Mouse (Mus musculus) lung, embryonic 14.5 days (tissue): ENCODE data around the gene Traf3ip2. TPM values are rescaled to one million over a fixed set of nuclear protein-coding genes. Genes with fewer than 3 reads are reported as not detected.

ENCODE experiments used
- ATAC-seq: fragments of 200-750 bp; cut with Nextera tagmentation; 2 replicates; pipeline ENCODE4 v1.8.0; 2017; ENCODE audit warnings: mild to moderate bottlenecking, moderate TSS enrichment, moderate library complexity; ENCODE audit not compliant: insufficient read depth
- DNase-seq: peaks from one replicate; pipeline ENCODE4 v3.0.0-alpha.2; 2015
- H3K27ac ChIP-seq: fragments of 300-500 bp; sonication (generic); 2 replicates; pipeline ENCODE4 v1.5.1; 2014; ENCODE audit warnings: low read depth, mild to moderate bottlenecking, moderate library complexity
- H3K27me3 ChIP-seq: fragments of 300-500 bp; sonication (generic); 2 replicates; pipeline ENCODE4 v1.6.1; 2014; ENCODE audit warnings: low read length, control low read depth; ENCODE audit not compliant: insufficient read depth
- H3K36me3 ChIP-seq: fragments of 300-500 bp; sonication (generic); 2 replicates; pipeline ENCODE4 v1.6.1; 2014; ENCODE audit warnings: control low read depth; ENCODE audit not compliant: insufficient read depth
- H3K4me1 ChIP-seq: fragments of 300-500 bp; sonication (generic); 2 replicates; pipeline ENCODE4 v1.6.1; 2014; ENCODE audit warnings: antibody characterized with exemption, control low read depth; ENCODE audit not compliant: insufficient read depth
- H3K4me2 ChIP-seq: fragments of 300-500 bp; sonication (generic); 2 replicates; pipeline ENCODE4 v1.6.1; 2014; ENCODE audit warnings: mild to moderate bottlenecking
- H3K4me3 ChIP-seq: fragments of 300-500 bp; sonication (generic); 2 replicates; pipeline ENCODE4 v1.5.1; 2014; ENCODE audit warnings: low read depth, low read length
- H3K9ac ChIP-seq: fragments of 300-500 bp; sonication (generic); 2 replicates; pipeline ENCODE4 v1.6.1; 2014
- H3K9me3 ChIP-seq: fragments of 300-500 bp; sonication (generic); 2 replicates; pipeline ENCODE4 v1.6.1; 2016; ENCODE audit warnings: low read depth, low read length, control low read depth
- CTCF ChIP-seq: IDR thresholded peaks from 2 replicates; pipeline ENCODE4 v1.5.1; 2016; ENCODE audit warnings: antibody characterized with exemption, low read depth
- WGBS: fragments of 180-500 bp; shearing (Covaris S2); extraction: QIAGEN DNeasy Blood & Tissue Kit; methylation state at CpG from one replicate; pipeline ENCODE4 v1.1.7; 2014; 5-methylcytosine and 5-hydroxymethylcytosine counted together
- polyA plus RNA-seq: library from polyadenylated mRNA; unstranded; fragments of >200 nt; fragmentation: Nextera tagmentation; extraction: Ambion mirVana; gene quantifications from 2 replicates; pipeline ENCODE4 v1.2.1, GENCODE M21; 2014

The Traf3ip2 gene
- polyA plus RNA-seq, 1 experiment from 2014 or later: 27.9 TPM

DNA sequence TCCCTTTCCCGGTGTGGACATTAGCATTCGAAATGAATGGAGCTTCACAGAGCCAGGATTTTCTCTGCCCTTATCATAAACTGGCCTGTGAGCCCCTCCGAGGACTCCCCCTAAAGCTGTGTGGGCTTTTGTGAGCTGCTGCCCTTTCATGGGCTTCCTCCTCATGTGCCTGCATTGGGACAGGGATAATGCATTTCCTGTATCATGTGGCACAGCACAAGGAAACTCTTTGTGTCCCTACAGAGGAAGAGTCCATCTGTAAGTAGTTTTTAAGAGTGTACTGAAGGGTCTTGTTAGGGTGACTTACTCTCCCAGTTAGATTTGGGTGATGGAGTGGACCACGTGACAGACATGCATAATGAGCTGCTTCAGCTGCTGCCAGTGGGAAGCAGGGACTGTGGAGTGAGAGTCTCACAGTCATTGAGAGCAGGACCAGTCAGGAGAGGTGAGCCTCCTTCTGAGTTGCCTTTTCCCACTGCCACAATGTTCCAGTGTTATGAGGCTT is 59.9 kb downstream of the Traf3ip2 start:
- no peaks in the 10 kb centered on the region for H3K9me3 ChIP-seq
- WGBS: 19% methylated on average over 4 of the region's 4 CpGs
- H3K4me1 ChIP-seq: 0 out of 2 replicates have a peak, but pooled peaks cover 3% of the 10 kb centered on the region
- DNase-seq (peak; percentile 51), ATAC-seq (peak; percentile 78)
- no peak overlapping the region for H3K4me2 ChIP-seq
- no peak for TF ChIP-seq CTCF
- no peak overlapping the region for H3K4me3 ChIP-seq
- H3K36me3 ChIP-seq: 0 out of 2 replicates have a peak, but pooled peaks cover 14% of the 10 kb centered on the region
- no peak overlapping the region for H3K9ac ChIP-seq
- no peaks in the 10 kb centered on the region for H3K27me3 ChIP-seq
- peak overlapping the region; percentile 47; the same call in 1 of the 2 replicates for H3K27ac ChIP-seq

DNA sequence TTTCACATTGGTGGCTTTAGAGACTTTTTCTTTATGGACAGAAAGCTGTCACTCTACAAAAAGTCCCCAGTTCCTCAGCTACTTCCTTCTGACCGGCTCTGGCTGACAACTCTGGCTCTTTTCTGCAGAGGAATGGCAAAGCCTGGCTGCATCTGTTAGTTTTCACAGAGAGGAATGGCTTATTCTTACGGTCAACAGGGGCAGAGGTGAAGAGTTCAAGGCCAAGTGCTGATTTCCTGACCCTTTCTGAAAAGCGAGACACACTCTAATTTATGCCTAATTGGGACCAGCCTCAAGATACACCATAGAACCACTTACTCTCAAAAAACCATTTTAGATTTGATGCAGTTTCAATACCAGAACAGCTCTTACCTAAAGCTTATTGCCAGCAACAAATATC is 61.4 kb downstream of the Traf3ip2 start:
- ATAC-seq: no peak
- Histone ChIP-seq H3K27me3 (no peaks in the 10 kb centered on the region), H3K4me2 (no peak overlapping the region), H3K9ac (no peak overlapping the region), H3K4me1 (0 out of 2 replicates have a peak, but pooled peaks cover 3% of the 10 kb centered on the region), H3K9me3 (no peaks in the 10 kb centered on the region), H3K4me3 (no peak overlapping the region), H3K36me3 (0 out of 2 replicates have a peak, but pooled peaks cover 14% of the 10 kb centered on the region), H3K27ac (no peak overlapping the region)
- no peak for DNase-seq
- TF ChIP-seq CTCF: no peak
- WGBS: 31% methylated on average over 3 of the region's 3 CpGs

DNA sequence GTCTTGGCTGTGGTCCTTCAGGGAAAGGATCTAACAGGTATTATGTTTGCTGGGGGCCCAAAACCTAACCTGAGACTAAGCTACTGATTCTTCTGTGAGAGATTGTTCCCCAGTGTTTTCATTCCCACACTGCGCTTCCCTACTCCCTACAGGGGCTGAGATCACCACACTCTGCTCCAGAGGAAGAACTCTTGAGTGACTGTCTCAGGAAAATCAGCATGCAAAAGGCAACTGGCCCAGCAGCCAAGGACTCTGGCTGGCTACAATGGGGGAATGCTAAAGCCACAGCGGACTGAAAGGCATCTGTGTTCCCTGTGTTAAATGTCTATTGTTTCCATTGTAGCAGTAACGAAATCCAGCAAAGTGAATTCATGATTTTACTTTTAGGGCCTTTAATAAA is 62.0 kb downstream of the Traf3ip2 start:
- no peak for DNase-seq
- no peak overlapping the region for H3K9ac ChIP-seq
- TF ChIP-seq CTCF: no peak

DNA sequence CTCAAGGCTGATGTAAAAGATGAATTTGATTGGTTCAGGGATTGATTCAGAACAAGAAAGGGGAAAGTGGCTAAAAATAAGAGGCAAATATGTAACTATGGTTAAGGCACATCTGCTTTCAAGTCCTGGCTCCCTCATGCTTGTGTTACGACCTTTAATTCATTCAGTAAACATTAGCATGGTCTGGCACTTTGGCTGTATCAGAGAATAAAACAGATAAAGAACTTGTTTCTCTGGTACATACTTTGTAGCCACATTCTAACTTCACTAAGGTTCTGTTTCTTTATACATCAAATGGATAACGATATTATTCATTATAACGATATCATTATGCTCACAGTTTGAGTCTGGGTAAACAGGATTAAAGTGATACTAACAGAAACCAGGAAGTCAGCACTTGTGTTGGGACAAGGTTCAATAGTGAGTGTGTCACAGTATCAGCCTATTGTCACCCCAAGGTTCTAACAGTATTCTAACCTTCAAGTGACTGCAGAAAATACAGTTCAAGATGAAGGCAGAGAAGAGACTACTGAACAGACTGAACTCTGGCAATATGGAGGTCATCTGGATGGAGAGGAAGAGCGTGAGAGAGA is 65.6 kb downstream of the Traf3ip2 start:
- Histone ChIP-seq H3K9ac (no peak overlapping the region), H3K4me3 (no peak overlapping the region), H3K27me3 (no peaks in the 10 kb centered on the region), H3K36me3 (0 out of 2 replicates have a peak, but pooled peaks cover 7% of the 10 kb centered on the region), H3K4me1 (no peaks in the 10 kb centered on the region), H3K27ac (no peak overlapping the region), H3K9me3 (no peaks in the 10 kb centered on the region), H3K4me2 (no peak overlapping the region)
- DNase-seq: no peak
- WGBS: 74% methylated on average over 4 of the region's 4 CpGs
- TF ChIP-seq CTCF: no peak
- no peak for ATAC-seq

More for the DNA sequence above, 62.0 kb downstream of the Traf3ip2 start:
- Histone ChIP-seq H3K27me3 (no peaks in the 10 kb centered on the region), H3K4me3 (no peak overlapping the region), H3K4me1 (0 out of 2 replicates have a peak, but pooled peaks cover 3% of the 10 kb centered on the region), H3K4me2 (no peak overlapping the region), H3K9me3 (no peaks in the 10 kb centered on the region), H3K27ac (no peak overlapping the region), H3K36me3 (0 out of 2 replicates have a peak, but pooled peaks cover 11% of the 10 kb centered on the region)
- 79% methylated on average over 3 of the region's 3 CpGs for WGBS
- ATAC-seq: no peak

DNA sequence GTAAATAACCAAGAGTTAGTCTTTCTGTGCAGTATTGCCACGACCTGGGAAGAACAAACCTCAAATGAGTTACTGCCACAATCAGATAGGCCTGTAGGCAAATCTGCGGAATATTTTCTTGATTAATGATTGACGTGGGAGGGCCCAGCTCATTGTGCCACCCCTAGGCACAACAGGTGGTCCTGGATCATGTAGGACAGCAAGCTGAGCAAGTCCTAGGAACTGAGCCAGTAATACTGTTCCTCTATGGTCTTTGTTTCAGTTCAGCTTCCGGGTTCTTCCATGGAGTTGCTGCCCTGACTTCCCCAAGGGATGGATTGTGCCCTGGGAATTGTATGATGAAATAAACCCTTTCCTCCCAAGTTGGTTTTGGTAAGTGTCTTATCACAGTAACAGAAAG is 68.3 kb downstream of the Traf3ip2 start:
- Histone ChIP-seq H3K27ac (no peak overlapping the region), H3K4me1 (peaks cover 4% of the 10 kb centered on the region; the same call in 1 of the 2 replicates), H3K4me3 (no peak overlapping the region), H3K27me3 (no peaks in the 10 kb centered on the region), H3K9ac (no peak overlapping the region), H3K36me3 (0 out of 2 replicates have a peak, but pooled peaks cover 3% of the 10 kb centered on the region), H3K9me3 (no peaks in the 10 kb centered on the region), H3K4me2 (no peak overlapping the region)
- no peak for DNase-seq
- WGBS: 88% methylated on average over 4 of the region's 4 CpGs
- no peak for TF ChIP-seq CTCF
- no peak for ATAC-seq

DNA sequence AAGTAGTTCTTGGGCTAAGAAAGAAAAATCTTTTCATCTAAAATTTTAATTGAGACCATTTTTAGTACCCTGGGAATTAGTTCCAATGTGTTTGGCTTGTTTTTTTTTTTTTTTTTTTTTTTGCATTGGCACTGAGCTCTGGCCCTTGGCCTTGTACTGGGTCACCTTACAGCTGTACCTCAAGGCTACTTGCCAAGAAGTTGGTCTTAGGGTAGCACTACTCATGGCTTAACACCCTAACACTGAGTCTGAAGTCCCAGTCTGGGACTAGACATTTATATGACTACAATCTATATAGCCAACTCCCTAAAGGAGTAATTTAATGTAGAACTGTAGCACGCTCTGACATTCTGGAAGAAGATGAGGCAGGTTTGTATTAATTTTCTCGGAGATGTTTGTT is 69.8 kb downstream of the Traf3ip2 start:
- Histone ChIP-seq H3K4me2 (no peak overlapping the region), H3K4me1 (peaks cover 4% of the 10 kb centered on the region; the same call in 1 of the 2 replicates), H3K9ac (no peak overlapping the region), H3K9me3 (no peaks in the 10 kb centered on the region), H3K27me3 (no peaks in the 10 kb centered on the region), H3K4me3 (no peak overlapping the region), H3K36me3 (0 out of 2 replicates have a peak, but pooled peaks cover 3% of the 10 kb centered on the region), H3K27ac (no peak overlapping the region)
- WGBS: 47% methylated on average over 2 of the region's 2 CpGs
- TF ChIP-seq CTCF: no peak
- DNase-seq (no peak), ATAC-seq (no peak)

DNA sequence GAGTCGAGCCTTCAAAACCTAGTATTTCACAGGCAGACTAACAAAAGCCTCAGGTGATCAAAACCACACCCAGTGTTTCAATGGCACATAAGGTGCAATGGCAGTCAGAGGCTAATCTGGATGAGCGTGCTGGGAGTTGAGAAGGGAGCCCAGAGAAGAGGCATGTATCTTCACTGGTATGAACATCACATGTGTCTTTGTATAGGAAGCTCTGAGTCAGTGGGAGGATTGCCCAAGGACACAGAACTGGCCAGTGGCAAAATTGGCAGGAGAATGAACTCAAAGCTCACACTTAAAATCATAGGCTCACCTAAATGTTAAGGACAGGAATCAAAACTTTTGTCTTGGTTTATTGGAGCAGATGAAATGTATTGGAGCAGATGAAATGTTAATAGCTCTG is 70.7 kb downstream of the Traf3ip2 start:
- 90% methylated on average over 2 of the region's 2 CpGs for WGBS
- peaks cover 6% of the 10 kb centered on the region; the same call in 1 of the 2 replicates for H3K4me1 ChIP-seq

More for the DNA sequence above, 70.7 kb downstream of the Traf3ip2 start:
- Histone ChIP-seq H3K27me3 (no peaks in the 10 kb centered on the region), H3K9ac (no peak overlapping the region), H3K4me3 (no peak overlapping the region), H3K27ac (no peak overlapping the region), H3K9me3 (no peaks in the 10 kb centered on the region), H3K4me2 (no peak overlapping the region), H3K36me3 (0 out of 2 replicates have a peak, but pooled peaks cover 3% of the 10 kb centered on the region)
- DNase-seq: no peak
- no peak for TF ChIP-seq CTCF
- no peak for ATAC-seq
